Mouse (Mus musculus): ENCODE results near the gene Ccnl2. TPM values are rescaled to one million over a fixed set of nuclear protein-coding genes. Genes with fewer than 3 reads are reported as not detected.

The Ccnl2 gene
- polyA plus RNA-seq, 1 experiment from 2014 or later, result 140 TPM

DNA sequence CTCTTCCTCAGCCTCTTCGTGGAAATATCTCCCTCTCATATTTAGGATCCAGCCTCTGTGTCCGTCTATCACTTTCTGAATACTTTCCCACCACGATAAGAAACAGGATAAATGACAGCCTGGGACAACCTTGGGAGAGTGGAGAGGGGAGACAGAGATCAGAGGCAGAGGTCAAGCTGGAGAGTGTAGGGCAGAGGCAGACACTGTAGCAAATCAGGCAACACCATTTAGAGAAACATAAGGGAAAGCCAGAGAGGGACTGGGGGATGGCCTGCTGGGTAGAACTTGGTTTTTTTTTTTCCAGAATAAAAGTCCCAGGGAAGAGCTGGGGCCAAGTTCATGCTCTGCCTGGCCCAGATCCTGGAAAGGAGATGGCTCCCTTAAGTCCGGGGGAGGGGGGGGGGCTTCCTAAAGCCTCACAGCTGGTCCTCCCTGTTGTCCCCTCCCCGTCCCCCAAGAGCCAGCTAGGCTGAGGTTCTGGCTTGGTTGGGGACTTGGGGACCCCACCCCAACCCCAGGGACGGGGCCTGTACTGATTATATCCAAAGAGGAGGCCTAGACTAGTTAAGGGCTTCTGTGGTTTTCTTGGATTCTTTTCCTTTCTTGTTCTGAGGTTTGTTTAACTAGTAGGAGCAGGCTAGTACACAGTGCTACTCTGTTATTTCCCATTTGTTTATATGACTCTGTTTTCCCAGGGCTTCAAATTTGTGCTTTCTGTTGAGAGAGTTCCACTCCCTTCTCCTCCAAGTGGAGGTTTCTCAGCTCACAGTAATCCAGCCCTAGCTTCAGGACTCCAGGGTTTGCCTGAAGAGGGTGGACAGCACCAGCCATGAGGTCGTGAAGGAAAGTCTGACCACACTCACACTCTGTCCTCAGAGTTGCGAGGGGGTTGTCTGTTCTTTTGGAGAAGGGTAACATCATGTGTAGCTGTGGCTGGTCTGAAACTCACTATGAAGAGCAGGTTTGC, 26.2 kb downstream of the Ccnl2 start:
- WGBS, result 46% methylated on average over 8 of the region's 8 CpGs
- H3K27me3 ChIP-seq (replicated peaks; ENCODE audit: control insufficient read depth, insufficient read depth, low read length), result peaks cover 8% of the 10 kb centered on the region
- no peak overlapping the region for H3K9ac ChIP-seq (ENCODE audit: low read depth, low read length)
- DNase-seq (ENCODE audit: low spot score) (no peak), ATAC-seq (replicated peaks; ENCODE audit: low FRiP score) (no peak)
- H3K36me3 ChIP-seq (ENCODE audit: control insufficient read depth, insufficient read depth, low read length), result 0 out of 2 replicates have a peak, but pooled peaks cover 5% of the 10 kb centered on the region
- no peak overlapping the region for H3K4me2 ChIP-seq
- no peak overlapping the region for H3K4me3 ChIP-seq (ENCODE audit: low read depth, low read length)
- no peaks in the 10 kb centered on the region for H3K9me3 ChIP-seq (ENCODE audit: control insufficient read depth, low read length)
- peaks cover 32% of the 10 kb centered on the region for H3K4me1 ChIP-seq (replicated peaks; ENCODE audit: control insufficient read depth, insufficient read depth, low read length)
- H3K27ac ChIP-seq (ENCODE audit: low read depth, low read length), result no peak overlapping the region

DNA sequence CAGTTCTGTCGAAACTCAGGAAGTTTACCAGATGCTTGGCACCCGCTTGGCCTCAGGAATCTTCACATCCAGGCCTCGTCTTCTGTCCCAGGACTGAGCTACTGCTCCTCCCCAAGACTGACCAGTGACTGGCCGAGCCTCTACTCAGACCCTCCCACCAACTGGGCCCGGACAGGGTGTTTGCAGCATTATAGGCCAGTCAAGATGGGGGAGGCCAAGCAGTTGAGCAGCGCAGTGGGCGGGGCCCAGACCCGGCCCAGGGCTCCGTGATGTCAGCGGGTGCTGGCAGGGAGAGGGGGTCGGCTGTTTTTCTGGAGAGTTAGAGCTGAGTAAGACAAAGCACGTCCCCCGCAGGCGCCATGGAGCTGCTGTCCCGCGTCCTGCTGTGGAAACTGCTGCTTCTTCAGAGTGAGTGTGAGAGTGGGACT, 27.2 kb downstream of the Ccnl2 start, which contains the start of gene Mxra8:
TSS of gene Mxra8 (plus strand) at position 198 of the 428 bp plus-strand sequence.
- H3K9ac ChIP-seq (ENCODE audit: low read depth, low read length), result peak within 1 kb of the TSS; percentile 35
- peak within 1 kb of the TSS; percentile 59 for H3K4me3 ChIP-seq (ENCODE audit: low read depth, low read length)
- no peak within 1 kb of the TSS for H3K27ac ChIP-seq (ENCODE audit: low read depth, low read length)
- DNase-seq (ENCODE audit: low spot score) (peak; percentile 71), ATAC-seq (replicated peaks; ENCODE audit: low FRiP score) (peak; percentile 60)
- peak within 1 kb of the TSS; percentile 98 for H3K4me2 ChIP-seq
- H3K36me3 ChIP-seq (ENCODE audit: control insufficient read depth, insufficient read depth, low read length), result 0 out of 2 replicates have a peak, but pooled peaks cover 3% of the 10 kb centered on the region
- no peaks in the 10 kb centered on the region for H3K9me3 ChIP-seq (ENCODE audit: control insufficient read depth, low read length)
- H3K27me3 ChIP-seq (replicated peaks; ENCODE audit: control insufficient read depth, insufficient read depth, low read length), result peaks cover 8% of the 10 kb centered on the region
- WGBS, result 8% methylated on average over 16 of the region's 16 CpGs
- H3K4me1 ChIP-seq (replicated peaks; ENCODE audit: control insufficient read depth, insufficient read depth, low read length), result peaks cover 24% of the 10 kb centered on the region

DNA sequence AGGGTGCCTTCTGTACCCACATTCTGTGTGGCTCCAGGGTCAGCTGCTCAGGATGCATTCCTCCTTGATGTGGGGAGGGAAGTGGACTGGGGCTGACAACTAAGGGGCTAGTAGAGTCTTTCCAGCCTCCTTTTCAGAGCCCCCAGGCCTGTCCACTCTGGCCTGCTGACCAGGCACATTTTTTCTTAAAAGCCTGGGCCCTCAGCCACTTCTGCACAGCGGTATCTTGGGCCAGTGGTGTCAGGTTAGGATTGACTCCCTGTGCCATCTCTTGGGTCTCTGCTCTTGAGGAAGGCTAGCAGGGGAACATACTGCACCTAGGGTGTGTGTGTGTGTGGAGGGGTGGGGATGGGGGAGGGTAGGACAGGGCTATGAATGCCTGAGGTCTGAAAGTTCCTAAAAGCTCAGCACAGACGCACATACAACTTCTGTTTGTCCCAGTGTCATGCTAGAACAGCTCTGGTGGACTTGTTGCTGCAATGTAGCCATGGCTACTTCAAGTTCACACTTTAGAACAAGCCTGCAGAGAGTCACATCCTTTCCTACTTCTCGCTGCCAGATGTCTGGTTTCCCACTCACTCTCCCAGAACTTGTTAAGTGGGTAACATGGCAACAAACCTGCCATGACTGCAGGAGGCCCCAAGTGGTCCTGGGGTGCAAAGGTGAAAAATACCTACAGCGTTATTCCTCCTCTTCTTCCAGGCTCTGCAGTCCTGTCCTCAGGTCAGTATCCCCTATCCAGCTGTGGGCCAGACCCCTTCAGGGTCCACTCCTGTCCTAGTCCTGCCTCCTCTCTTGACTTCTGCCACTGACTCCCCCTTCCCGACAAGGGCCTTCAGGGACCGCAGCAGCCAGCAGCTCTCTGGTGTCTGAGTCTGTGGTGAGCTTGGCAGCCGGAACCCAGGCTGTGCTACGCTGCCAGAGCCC, 28.1 kb downstream of the Ccnl2 start:
- Histone ChIP-seq H3K4me3 (ENCODE audit: low read depth, low read length) (peak overlapping the region; percentile 59), H3K4me2 (peak overlapping the region; percentile 98), H3K9me3 (ENCODE audit: control insufficient read depth, low read length) (no peaks in the 10 kb centered on the region), H3K27me3 (replicated peaks; ENCODE audit: control insufficient read depth, insufficient read depth, low read length) (peaks cover 8% of the 10 kb centered on the region), H3K4me1 (replicated peaks; ENCODE audit: control insufficient read depth, insufficient read depth, low read length) (peaks cover 24% of the 10 kb centered on the region), H3K27ac (ENCODE audit: low read depth, low read length) (no peak overlapping the region), H3K36me3 (ENCODE audit: control insufficient read depth, insufficient read depth, low read length) (0 out of 2 replicates have a peak, but pooled peaks cover 3% of the 10 kb centered on the region), H3K9ac (ENCODE audit: low read depth, low read length) (peak overlapping the region; percentile 70)
- DNase-seq (ENCODE audit: low spot score) (no peak), ATAC-seq (replicated peaks; ENCODE audit: low FRiP score) (peak; percentile 29; the same call in 1 of the 2 replicates)
- WGBS, result 17% methylated on average over 8 of the region's 8 CpGs

DNA sequence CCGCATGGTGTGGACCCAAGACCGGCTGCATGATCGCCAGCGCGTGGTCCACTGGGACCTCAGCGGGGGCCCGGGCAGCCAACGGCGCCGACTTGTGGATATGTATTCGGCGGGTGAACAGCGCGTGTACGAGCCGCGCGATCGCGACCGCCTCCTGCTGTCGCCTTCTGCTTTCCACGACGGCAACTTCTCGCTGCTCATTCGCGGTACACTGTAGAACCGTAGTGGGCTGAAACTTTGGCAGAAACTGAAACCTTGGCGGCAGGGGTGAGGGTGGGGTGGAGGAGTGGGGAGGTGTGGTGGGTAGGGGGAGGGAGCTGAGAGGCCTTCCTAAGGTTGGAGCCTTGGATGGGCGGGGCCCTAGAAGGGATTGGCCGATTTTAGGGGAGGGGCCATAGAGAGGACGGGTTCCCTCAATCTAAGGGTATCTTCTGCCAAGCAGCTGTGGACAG, 28.7 kb downstream of the Ccnl2 start:
- ATAC-seq (replicated peaks; ENCODE audit: low FRiP score) (peak; percentile 82), DNase-seq (ENCODE audit: low spot score) (peak; percentile 61)
- Histone ChIP-seq H3K9ac (ENCODE audit: low read depth, low read length) (peak overlapping the region; percentile 70), H3K27me3 (replicated peaks; ENCODE audit: control insufficient read depth, insufficient read depth, low read length) (peaks cover 8% of the 10 kb centered on the region), H3K4me3 (ENCODE audit: low read depth, low read length) (peak overlapping the region; percentile 59), H3K4me2 (peak overlapping the region; percentile 98), H3K27ac (ENCODE audit: low read depth, low read length) (no peak overlapping the region), H3K4me1 (replicated peaks; ENCODE audit: control insufficient read depth, insufficient read depth, low read length) (peaks cover 24% of the 10 kb centered on the region), H3K36me3 (ENCODE audit: control insufficient read depth, insufficient read depth, low read length) (0 out of 2 replicates have a peak, but pooled peaks cover 3% of the 10 kb centered on the region), H3K9me3 (ENCODE audit: control insufficient read depth, low read length) (no peaks in the 10 kb centered on the region)
- 1% methylated on average over 32 of the region's 32 CpGs for WGBS

DNA sequence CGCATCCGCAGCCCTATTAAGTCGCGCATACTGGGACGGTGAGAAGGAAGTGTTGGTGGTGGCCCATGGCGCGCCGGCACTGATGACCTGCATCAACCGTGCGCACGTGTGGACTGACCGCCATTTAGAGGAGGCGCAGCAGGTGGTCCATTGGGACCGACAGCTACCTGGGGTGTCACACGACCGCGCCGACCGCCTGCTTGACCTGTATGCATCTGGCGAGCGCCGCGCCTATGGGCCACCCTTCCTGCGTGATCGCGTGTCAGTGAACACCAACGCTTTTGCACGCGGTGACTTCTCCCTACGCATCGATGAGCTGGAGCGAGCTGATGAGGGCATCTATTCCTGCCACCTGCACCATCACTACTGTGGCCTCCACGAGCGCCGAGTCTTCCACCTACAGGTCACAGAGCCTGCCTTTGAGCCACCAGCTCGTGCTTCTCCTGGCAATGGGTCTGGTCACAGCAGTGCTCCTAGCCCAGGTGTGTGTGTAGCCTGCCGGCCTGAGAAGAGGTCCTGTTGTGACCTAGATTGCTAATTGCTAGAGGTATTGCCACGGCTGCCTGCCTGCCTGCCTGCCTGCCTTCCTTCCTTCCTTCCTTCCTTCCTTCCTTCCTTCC, 29.5 kb downstream of the Ccnl2 start:
- no peaks in the 10 kb centered on the region for H3K9me3 ChIP-seq (ENCODE audit: control insufficient read depth, low read length)
- no peak overlapping the region for H3K9ac ChIP-seq (ENCODE audit: low read depth, low read length)
- peak overlapping the region; percentile 98 for H3K4me2 ChIP-seq
- ATAC-seq (replicated peaks; ENCODE audit: low FRiP score) (no peak), DNase-seq (ENCODE audit: low spot score) (no peak)
- H3K27me3 ChIP-seq (replicated peaks; ENCODE audit: control insufficient read depth, insufficient read depth, low read length), result peaks cover 8% of the 10 kb centered on the region
- peak overlapping the region; percentile 59 for H3K4me3 ChIP-seq (ENCODE audit: low read depth, low read length)
- H3K27ac ChIP-seq (ENCODE audit: low read depth, low read length), result no peak overlapping the region
- H3K36me3 ChIP-seq (ENCODE audit: control insufficient read depth, insufficient read depth, low read length), result 0 out of 2 replicates have a peak, but pooled peaks cover 3% of the 10 kb centered on the region
- peaks cover 28% of the 10 kb centered on the region for H3K4me1 ChIP-seq (replicated peaks; ENCODE audit: control insufficient read depth, insufficient read depth, low read length)
- 38% methylated on average over 38 of the region's 38 CpGs for WGBS

DNA sequence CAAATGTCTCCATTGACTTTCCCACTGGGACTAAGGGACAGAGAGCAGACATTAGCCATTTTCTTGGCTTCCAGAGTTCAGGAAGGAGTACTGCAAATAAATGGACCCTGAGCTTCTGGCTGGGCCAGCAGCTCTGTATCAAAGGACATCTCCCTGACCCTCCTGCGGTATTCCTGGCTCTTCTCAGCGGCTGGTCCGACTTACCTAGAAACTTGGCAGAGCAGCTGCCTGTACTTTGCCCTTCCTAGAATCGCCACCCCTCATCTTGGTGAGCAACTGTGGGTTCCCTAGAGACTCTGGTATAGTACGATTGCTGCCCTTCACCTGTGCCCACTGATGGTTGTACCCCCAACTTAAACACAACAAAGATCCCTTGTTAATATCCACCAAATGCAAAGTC, 30.9 kb downstream of the Ccnl2 start:
- H3K4me3 ChIP-seq (ENCODE audit: low read depth, low read length), result no peak overlapping the region
- H3K4me2 ChIP-seq, result no peak overlapping the region
- ATAC-seq (replicated peaks; ENCODE audit: low FRiP score), result no peak
- 86% methylated on average over 5 of the region's 5 CpGs for WGBS
- H3K27me3 ChIP-seq (replicated peaks; ENCODE audit: control insufficient read depth, insufficient read depth, low read length), result peaks cover 8% of the 10 kb centered on the region
- H3K36me3 ChIP-seq (ENCODE audit: control insufficient read depth, insufficient read depth, low read length), result 0 out of 2 replicates have a peak, but pooled peaks cover 3% of the 10 kb centered on the region
- DNase-seq (ENCODE audit: low spot score), result no peak
- no peak overlapping the region for H3K27ac ChIP-seq (ENCODE audit: low read depth, low read length)
- H3K4me1 ChIP-seq (replicated peaks; ENCODE audit: control insufficient read depth, insufficient read depth, low read length), result peaks cover 32% of the 10 kb centered on the region
- H3K9ac ChIP-seq (ENCODE audit: low read depth, low read length), result no peak overlapping the region
- H3K9me3 ChIP-seq (ENCODE audit: control insufficient read depth, low read length), result no peaks in the 10 kb centered on the region

DNA sequence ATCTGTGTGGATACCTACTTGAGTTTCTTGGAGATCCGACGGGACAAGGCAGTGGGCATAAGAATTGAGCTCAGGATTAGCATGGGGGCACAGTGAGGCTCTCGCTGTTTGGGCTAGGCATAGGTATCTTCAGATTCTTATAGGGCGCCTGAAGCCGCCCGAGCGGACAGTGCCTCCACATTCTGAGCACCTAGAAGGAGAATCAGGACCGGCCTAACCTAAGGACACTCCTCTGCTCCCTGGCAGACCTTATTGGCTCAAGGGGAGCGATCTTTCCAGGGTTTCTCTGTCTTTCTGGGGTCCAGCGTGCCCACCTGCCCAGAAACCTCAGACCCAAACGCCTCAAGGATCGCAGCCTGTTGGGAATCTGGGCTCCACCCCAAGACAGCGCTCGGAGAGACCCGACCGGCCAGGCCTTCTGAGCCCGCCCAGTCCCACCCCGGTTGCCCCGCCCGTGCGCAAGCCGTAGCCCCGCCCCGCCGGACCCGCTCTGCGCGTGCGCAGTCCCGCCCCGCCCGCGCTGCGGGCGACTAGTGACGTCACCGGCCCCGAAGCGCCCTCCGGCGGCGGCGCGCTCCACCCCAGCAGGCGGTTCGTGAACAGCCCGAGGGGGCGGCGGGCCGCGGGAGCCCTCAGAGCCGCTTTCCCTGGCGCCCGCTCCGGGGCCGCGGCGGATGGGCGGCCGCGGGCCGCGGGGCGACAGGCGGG, 34.7 kb downstream of the Ccnl2 start, which contains the start of gene Dvl1:
TSS of gene Dvl1 (plus strand) at position 532 of the 708 bp plus-strand sequence.
- Histone ChIP-seq H3K36me3 (ENCODE audit: control insufficient read depth, insufficient read depth, low read length) (0 out of 2 replicates have a peak, but pooled peaks cover 3% of the 10 kb centered on the region), H3K27ac (ENCODE audit: low read depth, low read length) (peak within 1 kb of the TSS; percentile 54), H3K9ac (ENCODE audit: low read depth, low read length) (peak within 1 kb of the TSS; percentile 91), H3K4me1 (replicated peaks; ENCODE audit: control insufficient read depth, insufficient read depth, low read length) (peaks cover 24% of the 10 kb centered on the region), H3K9me3 (ENCODE audit: control insufficient read depth, low read length) (no peaks in the 10 kb centered on the region), H3K4me3 (ENCODE audit: low read depth, low read length) (peak within 1 kb of the TSS; percentile 95), H3K27me3 (replicated peaks; ENCODE audit: control insufficient read depth, insufficient read depth, low read length) (no peaks in the 10 kb centered on the region), H3K4me2 (peak within 1 kb of the TSS; percentile 98)
- WGBS, result 3% methylated on average over 65 of the region's 65 CpGs
- ATAC-seq (replicated peaks; ENCODE audit: low FRiP score) (peak; percentile 90), DNase-seq (ENCODE audit: low spot score) (peak; percentile 94)
